Mouse (Mus musculus) frontal cortex, postnatal 25 days (tissue): ENCODE measurements at regions not wholly inside any gene's neighbourhood (a gene's known extent, or its start where the extent isn't known, plus 50 kb on each side); places are given as distances from the start of the nearest gene placed in this dataset.

Experiments used
- DNase-seq, 2 experiments: peaks; one replicate each; pipeline ENCODE4 v3.0.0; 2022; ENCODE audit warnings: low spot score in 2 of 2

DNA sequence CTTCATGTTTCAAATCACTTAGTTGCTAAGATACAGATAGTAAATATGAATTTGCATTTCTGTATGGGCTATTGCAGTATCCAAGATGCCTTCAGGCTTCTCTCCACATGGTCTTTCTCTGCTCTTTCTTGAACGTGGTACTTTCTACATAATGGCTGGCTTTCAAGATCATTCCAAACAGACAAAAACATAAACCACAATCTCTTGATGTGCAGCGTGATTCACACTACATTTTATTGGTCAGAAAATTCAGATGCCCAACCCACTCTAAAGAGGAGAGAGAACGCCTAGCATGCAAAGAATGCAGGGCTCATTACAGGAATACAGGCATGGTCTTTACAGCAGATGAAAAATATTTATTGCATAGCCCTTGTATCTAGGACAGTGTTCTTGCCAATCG is 235.2 kb downstream of the Papss1 start:
- DNase-seq, result no peak

DNA sequence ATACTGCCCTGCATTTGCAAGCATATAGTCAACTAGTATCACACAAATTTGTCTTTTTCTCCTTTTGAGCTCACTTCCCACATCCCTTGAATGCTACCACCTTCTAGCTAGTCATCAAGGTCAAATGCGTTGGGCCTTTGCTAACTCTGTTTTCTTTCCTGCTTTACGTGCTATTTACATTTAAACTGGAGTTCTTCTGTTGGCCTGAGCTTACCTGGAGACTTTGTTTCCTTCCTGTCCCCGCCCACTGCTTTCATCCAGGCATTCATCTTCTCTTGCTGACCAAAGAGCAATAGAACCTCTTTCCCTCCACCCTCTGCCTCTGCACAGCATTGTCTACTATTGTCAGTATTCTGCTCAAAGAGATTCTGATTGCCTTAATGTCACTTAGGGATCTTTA is 237.0 kb downstream of the Papss1 start:
- no peak for DNase-seq

DNA sequence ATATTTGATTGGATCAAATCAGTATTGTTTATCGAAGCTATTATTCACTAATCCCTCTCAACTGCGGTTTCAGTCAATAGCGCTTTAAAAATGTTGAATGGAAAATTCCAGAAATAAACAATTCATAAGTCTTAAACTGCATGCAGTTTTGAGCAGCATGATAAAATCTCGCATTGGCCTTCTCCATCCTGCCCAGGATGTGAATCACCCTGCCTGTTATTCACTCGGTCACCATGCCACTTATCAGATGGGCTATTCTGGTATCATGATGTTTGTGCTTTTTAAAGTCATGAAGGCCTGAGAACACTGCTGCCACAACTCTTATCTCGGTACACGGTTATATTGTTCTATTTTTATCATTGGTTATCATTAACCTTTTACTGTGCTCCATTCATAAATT is 238.3 kb downstream of the Papss1 start:
- no peak for DNase-seq

DNA sequence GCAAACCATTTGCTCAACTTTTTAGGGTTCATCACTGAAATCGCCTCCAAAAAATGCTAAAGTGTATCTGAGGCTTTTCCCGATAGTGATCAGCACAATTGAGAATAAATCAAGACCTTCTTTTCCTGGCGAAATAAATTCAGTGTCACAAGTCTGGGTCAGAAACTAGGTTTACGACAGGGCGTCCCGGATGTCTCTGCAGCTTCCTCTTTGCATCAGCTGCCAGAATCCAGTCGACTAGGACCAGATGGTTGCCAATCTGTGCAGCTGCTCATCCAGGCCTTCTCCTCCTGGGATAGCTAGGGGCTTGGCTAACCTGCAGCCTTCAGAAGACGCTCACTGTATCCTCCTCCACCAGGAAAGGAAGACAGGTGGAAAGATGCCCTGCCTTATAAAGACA is 243.6 kb downstream of the Papss1 start:
- no peak for DNase-seq

DNA sequence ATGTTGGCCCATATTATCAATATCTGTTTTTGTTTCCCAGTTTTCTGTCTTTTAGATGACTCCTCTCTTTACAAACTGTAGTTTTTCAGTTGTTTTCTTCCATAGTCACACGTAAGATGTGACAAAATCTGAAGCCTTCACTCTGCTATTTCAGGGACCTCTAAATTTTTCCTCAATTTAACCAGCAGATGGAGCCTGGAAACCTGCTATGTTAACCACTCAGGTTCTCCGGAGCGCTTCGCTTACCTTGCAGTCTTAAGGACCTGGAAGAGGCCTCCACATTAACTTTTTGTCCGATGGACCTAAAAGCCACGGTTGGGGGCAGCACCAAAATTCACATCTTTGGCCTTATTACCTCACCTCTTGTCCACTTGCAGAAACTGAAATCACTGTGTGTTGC is 248.4 kb downstream of the Papss1 start:
- DNase-seq, result no peak

DNA sequence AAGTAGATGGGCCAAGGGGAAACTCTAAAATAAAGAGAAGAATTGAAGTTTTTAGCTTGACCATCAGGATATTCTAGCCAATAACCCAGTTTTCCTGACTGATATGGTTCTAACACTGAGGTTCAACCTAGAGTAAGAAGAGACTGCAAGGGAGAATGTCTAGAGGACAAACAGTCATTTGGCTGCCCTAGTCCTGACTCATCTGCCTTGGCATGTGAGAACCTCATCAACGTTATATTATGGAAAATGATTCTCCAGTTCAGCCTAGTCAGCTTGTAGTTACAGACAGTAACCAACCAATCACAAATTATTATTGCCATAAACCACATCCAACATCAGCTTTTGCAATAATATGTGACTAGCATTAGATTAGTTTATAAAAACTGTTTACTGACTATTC is 254.2 kb downstream of the Papss1 start:
- DNase-seq, result no peak

DNA sequence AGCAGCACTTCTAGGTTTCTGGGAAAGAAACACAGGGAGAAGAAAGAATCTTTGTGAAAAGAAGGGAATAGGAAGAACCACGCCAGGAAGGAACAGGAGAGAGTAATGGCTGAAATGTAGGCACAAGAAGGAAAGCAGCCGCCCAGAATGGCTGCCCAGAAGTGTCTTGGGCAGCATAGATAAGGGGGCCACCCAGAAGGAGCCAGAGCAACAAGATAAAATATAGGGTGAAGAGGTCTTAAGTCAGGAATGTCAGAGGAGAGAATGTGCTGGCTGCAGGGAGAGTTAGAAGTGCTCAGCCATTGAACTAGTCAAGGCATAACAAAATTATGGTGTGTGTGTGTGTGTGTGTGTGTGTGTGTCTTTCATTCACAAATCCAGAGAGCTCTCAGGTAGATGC is 227.7 kb upstream of the Dkk2 start:
- DNase-seq, result no peak

DNA sequence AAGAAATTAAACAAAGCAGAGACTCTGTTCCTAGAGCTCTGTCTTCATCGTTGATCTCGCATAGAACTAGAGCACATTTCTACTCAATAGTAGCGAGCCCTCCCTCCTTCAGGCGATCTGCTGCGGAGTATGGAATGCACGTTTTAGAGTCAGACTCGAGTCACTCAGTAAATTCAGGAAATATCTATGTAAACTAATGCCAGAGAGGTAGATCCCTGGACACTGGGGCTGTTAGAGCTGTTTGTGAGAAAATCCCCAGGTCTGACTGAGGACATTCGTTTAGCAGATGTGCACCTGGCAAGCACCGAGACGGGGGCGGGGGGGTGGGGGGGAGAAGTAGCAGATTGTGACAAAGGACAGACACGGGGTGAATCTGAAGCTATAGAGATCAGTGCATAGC is 226.0 kb upstream of the Dkk2 start:
- no peak for DNase-seq

DNA sequence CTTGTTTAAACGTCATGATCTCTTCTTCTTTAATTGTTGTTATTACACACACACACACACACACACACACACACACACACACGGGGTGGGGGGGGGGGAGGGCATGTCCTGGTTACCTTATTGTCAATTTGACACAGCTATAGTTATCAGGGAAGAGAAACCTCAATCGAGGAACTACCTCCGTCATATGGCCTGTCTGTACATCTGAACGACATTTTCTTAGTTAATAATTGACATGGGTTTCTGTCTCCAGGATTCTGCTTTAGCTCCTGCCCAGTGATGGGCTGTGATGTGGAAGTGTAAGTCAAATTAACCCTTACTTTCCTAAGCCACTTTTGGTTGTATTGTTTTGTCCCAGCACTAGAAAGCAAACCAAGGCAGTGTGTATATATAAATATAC is 220.0 kb upstream of the Dkk2 start:
- no peak for DNase-seq

DNA sequence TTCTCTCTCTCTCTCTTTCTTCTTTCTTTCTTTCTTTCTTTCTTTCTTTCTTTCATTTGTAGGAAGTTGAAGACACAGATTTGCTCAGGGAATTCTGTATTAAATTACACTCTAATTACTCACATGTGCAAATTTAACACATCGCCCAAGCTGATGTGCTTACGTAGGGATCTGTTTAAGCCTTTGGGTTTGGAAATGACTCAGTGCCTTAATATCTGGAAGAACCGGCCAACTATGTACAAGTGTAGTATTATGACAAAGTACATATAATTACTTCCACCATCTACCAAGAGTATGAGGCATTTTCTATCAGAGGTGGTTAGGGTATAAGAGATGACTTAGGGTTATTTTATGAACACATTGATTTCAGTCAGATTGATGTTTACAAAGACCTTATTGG is 217.8 kb upstream of the Dkk2 start:
- DNase-seq, result no peak

DNA sequence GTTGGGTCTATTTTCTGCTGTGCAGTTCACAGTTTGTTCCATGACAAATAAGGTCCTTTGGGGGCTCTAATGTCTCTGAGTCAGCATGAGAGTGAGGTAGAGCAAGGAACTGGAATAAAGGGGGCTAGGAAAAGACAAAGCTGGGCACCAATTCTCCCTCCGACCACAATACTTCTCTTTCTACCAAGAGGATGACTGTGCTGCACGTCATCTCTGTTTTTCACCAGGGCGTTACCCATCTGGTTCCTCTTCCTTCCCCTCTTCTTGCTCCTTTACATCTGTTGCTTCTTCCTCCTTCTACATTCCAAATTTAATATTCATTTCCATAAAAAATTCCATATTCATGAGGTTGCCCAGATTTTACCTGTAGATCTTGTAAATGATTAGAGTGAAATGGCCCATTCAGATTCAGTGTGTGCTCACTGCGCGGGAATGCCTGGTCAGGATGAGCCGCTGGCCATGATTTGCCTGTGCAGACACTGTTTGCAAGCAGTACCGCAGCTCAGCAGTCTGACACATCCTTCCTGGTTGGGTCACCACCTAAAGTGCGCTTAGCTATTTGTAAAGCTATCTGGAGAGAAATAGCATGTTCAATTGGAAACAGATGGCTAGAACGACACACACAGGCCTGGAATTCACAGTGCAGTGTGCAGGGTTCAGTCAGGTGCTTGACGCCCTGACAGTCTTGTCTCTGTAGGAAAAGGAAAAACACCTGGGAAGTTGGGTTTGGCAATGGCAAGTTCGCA is 216.7 kb upstream of the Dkk2 start:
- DNase-seq, result no peak

DNA sequence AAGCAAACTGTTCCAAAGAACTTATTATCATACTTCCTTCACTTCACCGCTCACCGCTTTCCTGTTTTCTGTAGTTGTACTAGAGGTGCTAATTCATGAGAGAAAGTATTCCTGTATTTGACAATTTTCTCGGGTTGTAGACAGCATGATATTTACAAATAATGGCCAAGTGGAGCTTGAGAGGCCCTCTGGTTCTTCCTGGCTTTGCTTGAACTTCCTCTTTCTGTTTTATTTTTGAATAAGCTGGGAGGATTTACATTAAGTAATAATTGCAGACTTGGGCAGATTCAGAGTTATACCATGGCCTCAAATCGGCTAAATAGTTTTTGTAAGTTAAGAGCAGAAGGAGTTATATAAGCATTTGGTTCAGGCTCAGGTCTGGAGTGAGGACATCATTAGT is 215.8 kb upstream of the Dkk2 start:
- DNase-seq, result no peak

DNA sequence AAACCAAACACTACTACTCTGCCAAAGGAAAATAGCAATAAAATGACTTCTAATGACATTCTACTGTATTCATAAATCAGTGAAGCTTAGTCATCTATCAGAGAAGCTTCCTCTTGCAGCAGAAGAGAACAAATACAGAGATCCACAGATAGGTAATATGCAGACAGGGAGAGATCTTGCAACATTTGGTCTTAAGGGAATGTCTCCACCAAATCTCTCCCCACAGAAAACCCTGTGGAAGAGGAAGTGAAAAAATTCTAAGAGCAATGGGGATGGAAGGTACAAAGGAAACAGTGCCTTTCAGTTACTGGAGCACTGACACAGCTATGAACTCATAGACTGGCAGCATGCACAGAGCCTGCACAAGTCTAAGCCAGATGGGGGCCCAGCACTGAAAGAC is 202.4 kb upstream of the Dkk2 start:
- DNase-seq, result no peak

DNA sequence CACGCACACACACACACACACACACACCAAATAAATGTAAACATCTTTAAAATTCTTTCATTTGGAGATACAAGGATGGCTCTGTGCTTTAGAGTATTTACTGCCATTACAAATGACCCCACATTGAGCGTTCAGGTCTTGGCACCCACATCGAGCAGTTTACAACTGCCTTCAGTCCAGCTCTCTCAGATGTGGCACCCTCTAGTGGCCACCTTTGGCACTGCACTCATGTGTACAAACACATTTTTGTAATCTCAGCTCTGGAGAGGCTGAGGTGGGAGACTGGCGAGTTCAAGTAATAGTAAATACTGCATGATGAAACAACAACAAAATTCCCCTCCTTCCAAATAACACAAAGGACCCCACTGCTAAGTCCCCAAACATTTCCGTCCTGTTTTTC is 198.6 kb upstream of the Dkk2 start:
- DNase-seq, result no peak

DNA sequence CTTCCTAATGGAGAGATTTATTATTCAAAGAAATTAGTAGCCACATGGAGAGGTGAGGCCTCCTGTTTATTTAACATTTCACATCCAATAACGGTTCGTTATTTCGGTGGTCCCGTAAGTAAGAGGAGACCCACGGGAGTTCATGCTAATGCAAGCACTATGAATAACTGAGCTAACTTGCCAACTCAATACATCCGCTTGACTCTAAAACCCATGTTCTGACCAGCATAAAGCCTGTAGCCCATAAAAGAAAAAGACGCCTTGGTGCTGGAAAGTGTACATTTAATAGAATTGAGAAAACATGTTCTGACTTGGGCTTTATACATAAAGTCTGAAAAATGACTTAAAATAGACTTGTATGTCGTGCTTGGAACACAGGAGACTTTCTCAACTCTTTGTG is 198.1 kb upstream of the Dkk2 start:
- no peak for DNase-seq

DNA sequence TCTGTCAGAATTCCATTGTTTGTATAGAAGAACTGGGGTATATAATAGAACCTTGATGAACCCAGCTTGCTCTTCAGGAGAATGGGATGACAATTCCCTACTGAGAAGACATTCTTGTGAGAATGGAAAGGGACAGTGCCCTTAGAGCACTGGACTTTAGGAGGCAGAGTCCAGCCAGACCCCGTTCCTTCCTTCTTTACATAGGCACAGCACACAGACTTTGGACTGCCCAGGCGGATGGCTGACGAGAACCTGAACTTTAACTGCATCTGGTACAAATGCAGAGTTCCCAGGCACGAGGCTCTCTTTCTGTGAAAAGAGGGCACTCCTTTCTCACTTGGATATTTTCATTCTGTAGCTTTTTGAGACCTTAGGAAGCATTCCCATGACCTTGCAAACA is 197.4 kb upstream of the Dkk2 start:
- DNase-seq, result no peak

DNA sequence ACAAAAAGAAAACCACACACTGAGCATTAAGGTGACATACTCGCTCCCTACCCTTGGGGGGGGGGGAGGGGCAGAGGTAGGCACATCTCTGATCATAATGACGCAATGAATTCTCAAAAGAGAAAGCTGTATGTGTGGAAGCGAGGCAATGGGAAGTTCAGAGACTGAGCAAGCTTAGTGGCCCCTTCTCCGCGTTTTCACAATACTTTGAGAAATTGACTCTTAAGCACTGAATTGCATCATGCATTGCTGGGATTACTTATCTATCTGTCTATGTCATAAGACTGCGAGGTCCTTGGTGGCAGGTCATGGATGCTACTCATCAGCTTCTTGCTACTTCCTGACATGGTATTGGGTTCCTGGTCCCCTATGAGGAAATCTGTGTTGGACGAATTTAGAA is 193.2 kb upstream of the Dkk2 start:
- DNase-seq, result no peak

DNA sequence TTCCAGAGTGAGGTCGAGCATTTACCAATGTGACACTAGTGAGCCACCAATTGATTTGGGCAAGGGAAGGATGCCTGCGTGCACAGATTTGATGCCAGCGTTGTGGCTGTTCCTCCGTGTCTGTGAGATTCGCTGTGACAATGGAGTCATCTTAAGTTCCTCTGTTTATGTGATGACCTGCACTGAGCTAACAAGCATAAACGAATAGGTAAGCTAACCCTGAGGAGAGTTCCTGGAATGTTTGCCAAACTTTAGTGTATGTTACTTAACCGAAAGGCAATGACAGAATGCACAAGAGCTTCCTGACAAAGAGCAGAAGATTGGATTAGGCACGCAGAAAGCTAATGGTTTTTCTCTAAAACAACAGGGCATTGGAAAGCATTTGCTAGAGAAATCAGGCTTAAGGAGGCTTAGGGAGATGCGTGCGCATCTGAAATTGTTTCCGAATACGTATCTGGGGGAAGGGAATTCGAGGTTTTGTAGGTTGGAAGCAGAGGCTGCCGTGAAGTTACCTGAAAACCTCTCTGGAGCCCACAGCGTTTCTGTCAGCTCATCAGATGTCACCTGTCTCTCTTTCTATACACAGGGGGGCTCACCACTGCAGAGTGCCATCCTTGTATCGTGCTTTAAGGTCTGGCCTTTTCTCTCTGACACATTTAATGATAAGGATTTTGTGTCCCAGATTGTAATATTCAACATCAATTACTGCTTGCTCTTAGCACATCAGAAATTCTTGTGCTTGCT is 191.9 kb upstream of the Dkk2 start:
- no peak for DNase-seq

DNA sequence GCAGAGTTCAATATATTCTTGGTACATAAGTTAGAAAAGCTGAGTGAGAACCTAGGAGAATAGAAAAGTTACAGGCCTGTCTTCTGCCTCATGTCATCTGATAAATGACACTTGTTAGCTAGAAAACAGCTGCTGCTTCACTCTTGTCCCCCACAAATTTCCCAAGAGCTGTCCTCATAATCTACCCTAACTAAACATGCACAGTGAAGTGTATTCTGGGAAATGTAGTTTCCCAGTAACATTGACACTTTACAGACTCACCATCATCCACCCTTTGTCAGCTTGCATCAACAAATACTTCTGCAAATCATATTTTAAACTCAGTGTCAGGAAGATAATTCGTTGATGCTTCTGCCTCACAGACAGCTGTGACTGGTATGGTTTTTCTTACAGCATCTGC is 190.0 kb upstream of the Dkk2 start:
- DNase-seq, result no peak

DNA sequence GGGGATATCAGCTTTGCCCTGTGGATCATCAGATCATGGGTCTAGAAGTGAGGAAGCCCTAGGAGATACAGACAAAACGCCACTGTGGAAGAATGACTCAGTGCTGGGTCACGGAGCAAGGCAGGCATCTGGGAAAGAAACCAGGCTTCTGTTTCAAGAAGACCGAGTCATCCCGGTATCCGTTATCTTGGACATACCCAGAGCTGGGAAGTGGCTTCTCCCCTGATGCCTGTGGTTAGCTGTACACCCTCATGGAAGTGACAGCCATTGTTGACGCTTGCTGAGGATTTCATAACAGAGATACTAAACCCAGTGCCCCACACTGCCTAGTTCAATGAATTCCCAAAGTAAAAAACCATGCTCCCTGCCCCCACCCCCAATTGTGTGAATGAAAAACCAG is 171.6 kb upstream of the Dkk2 start:
- no peak for DNase-seq

DNA sequence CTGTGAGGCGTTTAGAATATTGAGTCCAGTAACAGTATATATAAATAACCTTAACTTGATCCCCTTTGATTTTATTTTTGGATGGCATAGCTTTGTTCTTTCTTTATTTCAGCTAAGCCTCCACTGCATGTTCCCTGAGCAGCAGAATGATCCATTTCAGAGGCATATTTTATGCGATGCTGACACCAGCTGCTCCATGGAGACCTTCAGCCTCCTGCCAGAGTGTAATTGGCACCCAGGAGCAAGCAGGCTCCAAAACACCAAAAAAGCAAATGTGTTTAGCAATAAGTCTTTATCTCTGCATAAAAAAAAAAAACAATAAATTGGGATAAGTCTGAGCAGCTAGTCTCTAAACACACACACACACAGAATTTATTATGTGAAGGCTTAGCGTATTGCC is 170.7 kb upstream of the Dkk2 start:
- DNase-seq, result no peak

DNA sequence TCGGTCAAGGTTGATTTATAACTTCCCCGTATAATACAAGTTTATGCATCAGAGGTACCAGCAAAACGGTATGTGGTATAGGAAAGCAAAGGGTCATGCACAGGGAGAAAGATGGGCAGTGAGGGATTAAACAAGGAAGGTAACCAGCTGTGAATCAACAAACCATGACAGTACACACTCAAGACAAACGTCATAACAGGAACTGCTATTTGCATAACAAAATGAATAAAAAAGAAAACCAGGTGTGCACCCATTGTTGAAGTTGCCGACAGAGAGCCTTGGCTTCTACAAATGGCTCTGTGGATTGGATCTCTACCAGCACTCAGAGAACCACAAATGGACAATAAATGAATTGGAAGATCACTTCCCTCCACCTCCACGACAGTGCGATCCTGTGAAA is 170.1 kb upstream of the Dkk2 start:
- no peak for DNase-seq

DNA sequence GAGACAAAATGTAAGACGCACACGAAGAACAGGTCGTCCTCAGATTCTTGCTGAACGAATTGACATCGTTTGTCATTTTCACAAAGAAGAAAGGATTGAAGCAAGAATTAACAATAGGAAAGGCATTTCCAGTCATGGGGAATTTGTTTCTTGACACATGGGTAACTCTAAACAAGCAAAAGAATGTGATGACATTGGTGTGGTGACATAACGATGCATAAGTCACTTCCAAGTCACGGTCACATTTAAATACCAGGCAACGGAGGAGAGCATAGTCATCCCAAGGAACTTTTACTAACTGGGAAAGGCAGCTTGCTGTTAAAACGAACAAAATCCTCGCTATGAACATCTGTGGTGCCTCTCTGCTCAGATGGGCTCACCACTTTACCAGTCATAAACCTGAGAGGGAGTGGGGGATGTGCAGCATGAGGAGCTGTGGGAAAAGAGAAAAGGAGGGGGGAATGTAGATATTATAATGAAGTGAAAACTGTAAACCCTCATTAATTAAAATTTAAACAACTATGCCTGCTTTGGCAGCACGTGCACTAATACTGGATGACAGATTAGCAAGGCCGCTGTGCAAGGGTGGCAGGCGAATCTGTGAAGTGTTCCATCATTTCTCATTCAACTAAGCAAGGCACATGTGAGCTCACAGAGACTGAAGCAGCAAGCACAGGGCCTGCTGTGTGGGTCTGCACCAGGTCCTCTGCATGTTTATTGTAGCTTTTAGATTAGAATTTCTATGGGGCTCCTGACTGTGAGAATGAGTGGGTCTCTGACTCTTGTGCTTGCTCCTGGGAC is 167.2 kb upstream of the Dkk2 start:
- no peak for DNase-seq
